Mouse (Mus musculus) ES-E14 (cell line): ENCODE results near the gene Rab7b. TPM values are rescaled to one million over a fixed set of nuclear protein-coding genes. Genes with fewer than 3 reads are reported as not detected.

Experiments
- DNase-seq: peaks from one replicate; pipeline ENCODE4 v3.0.0-alpha.2; 2013; ENCODE audit warnings: low read depth, low spot score
- H3K27ac ChIP-seq: 2 replicates; pipeline ENCODE4 v1.5.1; 2012; ENCODE audit warnings: low read depth, mild to moderate bottlenecking, low read length, moderate library complexity, mixed read lengths; ENCODE audit not compliant: poor library complexity, insufficient read depth, severe bottlenecking
- H3K36me3 ChIP-seq: 2 replicates; pipeline ENCODE4 v1.6.1; 2012; ENCODE audit warnings: mild to moderate bottlenecking, low read length, moderate library complexity, mixed read lengths; ENCODE audit not compliant: control insufficient read depth, poor library complexity, insufficient read depth, severe bottlenecking
- H3K4me1 ChIP-seq, 2 experiments: fragments of 150-350 bp in 1 of 2; sonication (generic) in 1 of 2; 2 replicates each; pipeline ENCODE4 v1.6.1; 2012; ENCODE audit warnings: low read length in 2 of 2, mild to moderate bottlenecking in 1 of 2, mixed read lengths in 1 of 2; ENCODE audit not compliant: control insufficient read depth in 2 of 2, insufficient read depth in 2 of 2, poor library complexity in 1 of 2
- H3K4me3 ChIP-seq, 2 experiments: fragments of 150-350 bp in 1 of 2; sonication (generic) in 1 of 2; 2 replicates each; pipeline ENCODE4 v1.5.1; 2012; ENCODE audit warnings: low read length in 2 of 2, low read depth in 1 of 2, mild to moderate bottlenecking in 1 of 2, mixed read lengths in 1 of 2; ENCODE audit not compliant: insufficient read depth in 1 of 2, poor library complexity in 1 of 2, severe bottlenecking in 1 of 2
- H3K9ac ChIP-seq: 2 replicates; pipeline ENCODE4 v1.6.1; 2012; ENCODE audit warnings: low read depth, mild to moderate bottlenecking, low read length, mixed read lengths; ENCODE audit not compliant: poor library complexity, insufficient read depth, severe bottlenecking
- H3K9me3 ChIP-seq: fragments of 150-350 bp; sonication (generic); 2 replicates; pipeline ENCODE4 v1.6.1; 2012; ENCODE audit warnings: low read depth, mild to moderate bottlenecking, low read length; ENCODE audit not compliant: control insufficient read depth, insufficient read depth
- CHD2 ChIP-seq: IDR thresholded peaks from 2 replicates; pipeline ENCODE4 v1.6.1; 2014; ENCODE audit warnings: mild to moderate bottlenecking, low read depth, low read length, inconsistent platforms
- HCFC1 ChIP-seq: IDR thresholded peaks from 2 replicates; pipeline ENCODE4 v1.6.1; 2012; ENCODE audit warnings: low read length, inconsistent platforms, borderline replicate concordance; ENCODE audit not compliant: insufficient read depth
- MAFK ChIP-seq: IDR thresholded peaks from 2 replicates; pipeline ENCODE4 v1.6.1; 2014; ENCODE audit warnings: mild to moderate bottlenecking, low read depth, low read length, inconsistent platforms; ENCODE audit not compliant: insufficient read depth
- ZC3H11A ChIP-seq: IDR thresholded peaks from 2 replicates; pipeline ENCODE4 v1.6.1; 2012; ENCODE audit warnings: low read depth, mild to moderate bottlenecking, inconsistent platforms, low read length, borderline replicate concordance
- ZNF384 ChIP-seq: IDR thresholded peaks from 2 replicates; pipeline ENCODE4 v1.6.1; 2012; ENCODE audit warnings: low read depth, low read length, inconsistent platforms
- in situ Hi-C, 2 experiments: fragments of 600-800 bp; cut with MboI; formaldehyde crosslinking; loops; one replicate each; pipeline ENCODE4 v1.15.1; 2025; ENCODE audit warnings: low sequenced_read_pairs in 2 of 2, inconsistent platforms in 1 of 2; ENCODE audit not compliant: unreplicated experiment in 2 of 2
- total RNA-seq: library from RNA; depleted of rRNA; stranded (reverse); fragments of 300-350 nt; gene quantifications from 2 replicates; pipeline ENCODE4 v1.2.3, GENCODE M21; 2012

Gene Rab7b
- total RNA-seq, 1 experiment, result 0.18 TPM

GRCm38 (mm10) chr1:131665886-131666285 is 22.6 kb upstream of the Rab7b start:
- TF ChIP-seq ZNF384 (no peak), CHD2 (no peak), HCFC1 (no peak), ZC3H11A (no peak), MAFK (no peak)
- no peak overlapping the region for H3K9ac ChIP-seq
- H3K27ac ChIP-seq, result no peak overlapping the region
- in situ Hi-C loops, result no loop called here
- no peaks in the 10 kb centered on the region for H3K9me3 ChIP-seq
- H3K36me3 ChIP-seq, result no peaks in the 10 kb centered on the region
- no peak overlapping the region for H3K4me3 ChIP-seq
- no peaks in the 10 kb centered on the region for H3K4me1 ChIP-seq
- no peak for DNase-seq

- TF ChIP-seq ZNF384, result no peak
- TF ChIP-seq MAFK, result no peak
- no peak for TF ChIP-seq HCFC1
- no peak for TF ChIP-seq CHD2
- TF ChIP-seq ZC3H11A, result no peak
- H3K4me1 ChIP-seq, result no peaks in the 10 kb centered on the region
- H3K9me3 ChIP-seq, result no peaks in the 10 kb centered on the region
- in situ Hi-C loops, result no loop called here
- no peak overlapping the region for H3K9ac ChIP-seq
- no peak overlapping the region for H3K27ac ChIP-seq
- H3K4me3 ChIP-seq, result no peak overlapping the region
- no peaks in the 10 kb centered on the region for H3K36me3 ChIP-seq
- DNase-seq, result no peak
Measured at GRCm38 (mm10) chr1:131671113-131671512, 17.4 kb upstream of the Rab7b start.

GRCm38 (mm10) chr1:131672361-131672760 is 16.1 kb upstream of the Rab7b start:
- DNase-seq, result no peak
- Histone ChIP-seq H3K36me3 (no peaks in the 10 kb centered on the region), H3K4me3 (no peak overlapping the region), H3K4me1 (no peaks in the 10 kb centered on the region), H3K9ac (no peak overlapping the region), H3K27ac (no peak overlapping the region), H3K9me3 (no peaks in the 10 kb centered on the region)
- TF ChIP-seq ZC3H11A, result no peak
- no peak for TF ChIP-seq ZNF384
- TF ChIP-seq MAFK, result no peak
- no peak for TF ChIP-seq CHD2
- TF ChIP-seq HCFC1, result no peak
- in situ Hi-C loops, result no loop called here

- no peaks in the 10 kb centered on the region for H3K9me3 ChIP-seq
- no peak for TF ChIP-seq HCFC1
- no peak for TF ChIP-seq ZC3H11A
- TF ChIP-seq MAFK, result no peak
- no peak for TF ChIP-seq CHD2
- TF ChIP-seq ZNF384, result no peak
- no peak for DNase-seq
- no peaks in the 10 kb centered on the region for H3K4me1 ChIP-seq
- in situ Hi-C loops, result no loop called here
- no peak overlapping the region for H3K9ac ChIP-seq
- H3K4me3 ChIP-seq, result no peak overlapping the region
- no peaks in the 10 kb centered on the region for H3K36me3 ChIP-seq
- H3K27ac ChIP-seq, result no peak overlapping the region
Measured at GRCm38 (mm10) chr1:131679644-131680043, 8.9 kb upstream of the Rab7b start.

DNA sequence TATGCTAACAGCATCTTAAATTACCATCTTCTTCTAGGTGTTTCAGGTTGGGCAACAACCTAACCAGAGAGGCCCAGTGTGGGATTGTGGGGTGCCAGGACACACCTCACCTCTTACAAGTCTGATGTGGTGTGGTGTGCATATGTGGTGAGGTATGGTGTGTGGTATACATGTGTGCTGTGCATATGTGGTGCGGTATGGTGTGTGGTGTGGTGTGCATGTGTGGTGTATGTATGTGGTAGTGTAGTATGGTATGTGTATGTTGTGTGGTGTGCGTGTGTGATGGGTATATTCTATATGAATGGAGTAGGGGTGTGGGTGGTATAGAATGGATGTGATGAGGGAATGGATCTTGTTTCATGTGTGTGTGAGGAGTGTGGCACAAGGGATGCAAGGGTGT is 756 bp upstream of the Rab7b start:
- H3K9me3 ChIP-seq, result no peaks in the 10 kb centered on the region
- in situ Hi-C loops, result no loop called here
- TF ChIP-seq HCFC1 (no peak), ZC3H11A (no peak), ZNF384 (no peak), CHD2 (no peak), MAFK (no peak)
- no peaks in the 10 kb centered on the region for H3K36me3 ChIP-seq
- no peak overlapping the region for H3K9ac ChIP-seq
- no peak overlapping the region for H3K27ac ChIP-seq
- H3K4me1 ChIP-seq, result no peaks in the 10 kb centered on the region
- no peak for DNase-seq
- H3K4me3 ChIP-seq, result no peak overlapping the region
